Mouse (Mus musculus): Measurements from ENCODE around the gene Mtrf1. TPM values are rescaled to one million over a fixed set of nuclear protein-coding genes. Genes with fewer than 3 reads are reported as not detected.
"Not testable (repeated sequence)": the region's sequence is repeated elsewhere in the genome, so short reads cannot be mapped to it uniquely, and the experiment has no call there.

Mtrf1 gene
- polyA plus RNA-seq, 1 experiment from 2014 or later, result 5.7 TPM

- 74% methylated on average over 6 of the region's 6 CpGs for WGBS (ENCODE audit: insufficient replicate concordance)
- DNase-seq (no peak), ATAC-seq (ENCODE audit: low read depth) (no peak)
- Histone ChIP-seq H3K27ac (no peak overlapping the region), H3K27me3 (no peaks in the 10 kb centered on the region), H3K4me1 (replicated peaks) (peaks cover 3% of the 10 kb centered on the region; the same call in 1 of the 2 replicates), H3K4me2 (no peak overlapping the region), H3K9ac (no peak overlapping the region), H3K9me3 (replicated peaks) (no peaks in the 10 kb centered on the region), H3K4me3 (replicated peaks) (no peak overlapping the region), H3K36me3 (peaks cover 10% of the 10 kb centered on the region; the same call in 1 of the 2 replicates)
Measured at GRCm38 (mm10) chr14:79409278-79409830, 11.8 kb downstream of the Mtrf1 start.

GRCm38 (mm10) chr14:79410662-79411061, 13.1 kb downstream of the Mtrf1 start:
- Histone ChIP-seq H3K4me2 (no peak overlapping the region), H3K27me3 (no peaks in the 10 kb centered on the region), H3K4me1 (replicated peaks) (peaks cover 3% of the 10 kb centered on the region; the same call in 1 of the 2 replicates), H3K27ac (no peak overlapping the region), H3K36me3 (peaks cover 10% of the 10 kb centered on the region; the same call in 1 of the 2 replicates), H3K4me3 (replicated peaks) (no peak overlapping the region), H3K9me3 (replicated peaks) (no peaks in the 10 kb centered on the region), H3K9ac (no peak overlapping the region)
- no peak for ATAC-seq (ENCODE audit: low read depth)
- 69% methylated on average over 2 of the region's 2 CpGs for WGBS (ENCODE audit: insufficient replicate concordance)
- DNase-seq, result no peak

DNA sequence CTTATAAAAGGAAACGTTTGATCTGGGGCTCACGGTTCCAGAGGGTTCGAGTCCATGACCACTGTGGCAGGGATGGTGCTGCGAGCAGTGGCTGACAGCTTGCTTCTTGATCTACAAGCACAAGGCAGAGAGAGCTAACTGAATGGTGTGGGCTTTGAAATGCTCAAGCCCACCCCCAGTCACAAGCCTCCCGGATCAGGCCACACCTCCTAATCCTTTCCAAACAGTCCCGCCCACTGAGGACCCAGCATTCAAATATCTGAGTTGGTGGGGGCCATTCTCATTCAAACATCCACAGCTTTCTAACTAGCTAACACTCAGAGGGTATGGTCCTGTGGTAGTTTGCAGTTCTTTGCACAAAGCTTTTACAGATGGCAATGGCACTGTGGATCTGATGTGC, 15.5 kb downstream of the Mtrf1 start:
- no peak for ATAC-seq (ENCODE audit: low read depth)
- H3K4me3 ChIP-seq (replicated peaks), result no peak overlapping the region
- H3K27me3 ChIP-seq, result no peaks in the 10 kb centered on the region
- DNase-seq, result no peak
- WGBS (ENCODE audit: insufficient replicate concordance), result 82% methylated on average over 6 of the region's 6 CpGs
- no peak overlapping the region for H3K27ac ChIP-seq
- no peak overlapping the region for H3K9ac ChIP-seq
- no peaks in the 10 kb centered on the region; the same call in 1 of the 2 replicates for H3K4me1 ChIP-seq (replicated peaks)
- no peak overlapping the region for H3K4me2 ChIP-seq
- H3K36me3 ChIP-seq, result peaks cover 10% of the 10 kb centered on the region; the same call in 1 of the 2 replicates
- no peaks in the 10 kb centered on the region for H3K9me3 ChIP-seq (replicated peaks)

GRCm38 (mm10) chr14:79420083-79420685, 22.6 kb downstream of the Mtrf1 start:
- WGBS (ENCODE audit: insufficient replicate concordance), result 84% methylated on average over 20 of the region's 20 CpGs

GRCm38 (mm10) chr14:79425979-79426729, 28.6 kb downstream of the Mtrf1 start, which contains the start of gene Kbtbd7:
Gene Kbtbd7 (plus strand): TSS chr14:79426511.
- WGBS (ENCODE audit: insufficient replicate concordance), result under 1% methylated on average over 42 of the region's 44 CpGs
- H3K9ac ChIP-seq, result peak within 1 kb of the TSS; percentile 69

More at GRCm38 (mm10) chr14:79420083-79420685, 22.6 kb downstream of the Mtrf1 start:
- H3K4me3 ChIP-seq (replicated peaks), result no peak overlapping the region
- no peak overlapping the region for H3K4me2 ChIP-seq
- no peaks in the 10 kb centered on the region for H3K9me3 ChIP-seq (replicated peaks)
- ATAC-seq (ENCODE audit: low read depth), result no peak
- no peak for DNase-seq
- no peaks in the 10 kb centered on the region for H3K27me3 ChIP-seq
- no peaks in the 10 kb centered on the region for H3K4me1 ChIP-seq (replicated peaks)
- H3K36me3 ChIP-seq, result 0 out of 2 replicates have a peak, but pooled peaks cover 2% of the 10 kb centered on the region
- H3K9ac ChIP-seq, result no peak overlapping the region
- H3K27ac ChIP-seq, result no peak overlapping the region

GRCm38 (mm10) chr14:79426730-79427365, 29.3 kb downstream of the Mtrf1 start:
- peak overlapping the region; percentile 69 for H3K9ac ChIP-seq
- not testable (repeated sequence) for H3K9me3 ChIP-seq (replicated peaks)

More at GRCm38 (mm10) chr14:79425979-79426729, 28.6 kb downstream of the Mtrf1 start, which contains the start of gene Kbtbd7:
- ATAC-seq (ENCODE audit: low read depth), result peak; percentile 99
- H3K27ac ChIP-seq, result peak within 1 kb of the TSS; percentile 92
- no peaks in the 10 kb centered on the region for H3K27me3 ChIP-seq
- peak; percentile 95 for DNase-seq
- no peaks in the 10 kb centered on the region for H3K9me3 ChIP-seq (replicated peaks)
- peaks cover 14% of the 10 kb centered on the region for H3K4me1 ChIP-seq (replicated peaks)
- H3K4me3 ChIP-seq (replicated peaks), result peak within 1 kb of the TSS; percentile 61
- peak within 1 kb of the TSS; percentile 61 for H3K4me2 ChIP-seq
- no peaks in the 10 kb centered on the region for H3K36me3 ChIP-seq

DNA sequence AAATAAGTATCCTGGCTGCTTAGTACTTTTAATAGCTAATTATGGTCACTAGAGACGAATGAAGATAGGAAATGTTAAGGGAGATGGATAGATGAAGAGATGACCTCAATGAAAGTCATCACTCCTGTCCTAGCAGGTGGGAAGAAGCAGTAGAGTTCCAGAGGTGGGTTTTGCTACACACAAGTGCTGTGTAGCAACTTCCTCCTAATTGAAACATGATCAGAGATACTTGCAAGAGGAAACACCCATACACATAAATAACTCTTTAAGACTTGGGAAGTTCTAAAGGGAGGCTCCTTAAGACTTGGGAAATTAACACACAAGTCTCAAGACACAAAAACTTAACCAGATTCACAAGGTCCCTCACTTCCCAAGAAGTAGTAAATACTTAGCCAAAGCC, 36.5 kb downstream of the Mtrf1 start:
- no peak overlapping the region for H3K4me3 ChIP-seq (replicated peaks)
- no peaks in the 10 kb centered on the region for H3K27me3 ChIP-seq
- H3K9me3 ChIP-seq (replicated peaks), result no peaks in the 10 kb centered on the region
- H3K36me3 ChIP-seq, result no peaks in the 10 kb centered on the region
- DNase-seq, result no peak
- H3K4me1 ChIP-seq (replicated peaks), result no peaks in the 10 kb centered on the region
- H3K9ac ChIP-seq, result no peak overlapping the region
- ATAC-seq (ENCODE audit: low read depth), result no peak
- H3K27ac ChIP-seq, result no peak overlapping the region
- WGBS (ENCODE audit: insufficient replicate concordance), result 59% methylated on average over 1 of the region's 1 CpGs
- H3K4me2 ChIP-seq, result no peak overlapping the region

More at GRCm38 (mm10) chr14:79426730-79427365, 29.3 kb downstream of the Mtrf1 start:
- not testable (repeated sequence) for H3K36me3 ChIP-seq, DNase-seq, H3K27me3 ChIP-seq
- H3K4me3 ChIP-seq (replicated peaks), result peak overlapping the region; percentile 61
- 60% methylated on average over 6 of the region's 59 CpGs for WGBS (ENCODE audit: insufficient replicate concordance)
- peak; percentile 39 for ATAC-seq (ENCODE audit: low read depth)
- H3K4me1 ChIP-seq (replicated peaks), result peaks cover 14% of the 10 kb centered on the region
- peak overlapping the region; percentile 61 for H3K4me2 ChIP-seq
- H3K27ac ChIP-seq, result peak overlapping the region; percentile 92

- no peak overlapping the region for H3K4me3 ChIP-seq (replicated peaks)
- WGBS (ENCODE audit: insufficient replicate concordance), result 66% methylated on average over 2 of the region's 2 CpGs
- no peak overlapping the region for H3K4me2 ChIP-seq
- no peaks in the 10 kb centered on the region for H3K9me3 ChIP-seq (replicated peaks)
- H3K9ac ChIP-seq, result no peak overlapping the region
- ATAC-seq (ENCODE audit: low read depth) (no peak), DNase-seq (no peak)
- no peaks in the 10 kb centered on the region; the same call in 1 of the 2 replicates for H3K4me1 ChIP-seq (replicated peaks)
- no peak overlapping the region for H3K27ac ChIP-seq
- no peaks in the 10 kb centered on the region for H3K36me3 ChIP-seq
- H3K27me3 ChIP-seq, result no peaks in the 10 kb centered on the region
Measured at GRCm38 (mm10) chr14:79440655-79441054, 43.1 kb downstream of the Mtrf1 start.

DNA sequence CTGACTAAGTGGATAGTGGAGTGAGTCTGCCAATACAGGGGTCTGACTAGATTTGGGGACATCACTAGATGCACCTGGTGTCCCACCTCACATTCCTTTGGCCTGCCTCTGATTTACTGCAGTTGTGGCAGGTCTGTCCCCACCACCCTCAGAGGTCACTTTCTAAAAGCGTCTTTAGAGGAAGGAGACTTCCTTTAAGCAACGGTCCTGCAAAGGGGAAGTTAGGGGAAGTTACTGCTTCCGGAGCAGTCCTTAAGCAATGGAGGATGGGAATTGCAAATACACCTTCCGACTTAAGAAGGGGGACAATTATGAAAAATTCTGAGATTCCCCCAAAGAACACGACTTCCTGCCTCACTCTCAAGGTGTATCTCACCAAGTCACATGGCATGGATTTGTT, 43.9 kb downstream of the Mtrf1 start:
- ATAC-seq (ENCODE audit: low read depth), result no peak
- H3K4me1 ChIP-seq (replicated peaks), result no peaks in the 10 kb centered on the region; the same call in 1 of the 2 replicates
- no peaks in the 10 kb centered on the region for H3K27me3 ChIP-seq
- no peak overlapping the region for H3K9ac ChIP-seq
- WGBS (ENCODE audit: insufficient replicate concordance), result 36% methylated on average over 5 of the region's 5 CpGs
- DNase-seq, result no peak
- no peaks in the 10 kb centered on the region for H3K9me3 ChIP-seq (replicated peaks)
- H3K4me2 ChIP-seq, result no peak overlapping the region
- H3K27ac ChIP-seq, result no peak overlapping the region
- no peaks in the 10 kb centered on the region for H3K36me3 ChIP-seq
- H3K4me3 ChIP-seq (replicated peaks), result no peak overlapping the region

GRCm38 (mm10) chr14:79444601-79445000, 47.0 kb downstream of the Mtrf1 start:
- no peak overlapping the region for H3K4me2 ChIP-seq
- no peaks in the 10 kb centered on the region; the same call in 1 of the 2 replicates for H3K4me1 ChIP-seq (replicated peaks)
- no peak overlapping the region for H3K9ac ChIP-seq
- no peak overlapping the region for H3K4me3 ChIP-seq (replicated peaks)
- no peaks in the 10 kb centered on the region for H3K9me3 ChIP-seq (replicated peaks)
- no peaks in the 10 kb centered on the region for H3K27me3 ChIP-seq
- H3K27ac ChIP-seq, result no peak overlapping the region
- no peak for ATAC-seq (ENCODE audit: low read depth)
- WGBS (ENCODE audit: insufficient replicate concordance), result 77% methylated on average over 9 of the region's 9 CpGs
- H3K36me3 ChIP-seq, result no peaks in the 10 kb centered on the region
- DNase-seq, result no peak

All from liver, embryonic 13.5 days (tissue).